Mouse (Mus musculus): ENCODE data around the gene Dlg2.

DNA sequence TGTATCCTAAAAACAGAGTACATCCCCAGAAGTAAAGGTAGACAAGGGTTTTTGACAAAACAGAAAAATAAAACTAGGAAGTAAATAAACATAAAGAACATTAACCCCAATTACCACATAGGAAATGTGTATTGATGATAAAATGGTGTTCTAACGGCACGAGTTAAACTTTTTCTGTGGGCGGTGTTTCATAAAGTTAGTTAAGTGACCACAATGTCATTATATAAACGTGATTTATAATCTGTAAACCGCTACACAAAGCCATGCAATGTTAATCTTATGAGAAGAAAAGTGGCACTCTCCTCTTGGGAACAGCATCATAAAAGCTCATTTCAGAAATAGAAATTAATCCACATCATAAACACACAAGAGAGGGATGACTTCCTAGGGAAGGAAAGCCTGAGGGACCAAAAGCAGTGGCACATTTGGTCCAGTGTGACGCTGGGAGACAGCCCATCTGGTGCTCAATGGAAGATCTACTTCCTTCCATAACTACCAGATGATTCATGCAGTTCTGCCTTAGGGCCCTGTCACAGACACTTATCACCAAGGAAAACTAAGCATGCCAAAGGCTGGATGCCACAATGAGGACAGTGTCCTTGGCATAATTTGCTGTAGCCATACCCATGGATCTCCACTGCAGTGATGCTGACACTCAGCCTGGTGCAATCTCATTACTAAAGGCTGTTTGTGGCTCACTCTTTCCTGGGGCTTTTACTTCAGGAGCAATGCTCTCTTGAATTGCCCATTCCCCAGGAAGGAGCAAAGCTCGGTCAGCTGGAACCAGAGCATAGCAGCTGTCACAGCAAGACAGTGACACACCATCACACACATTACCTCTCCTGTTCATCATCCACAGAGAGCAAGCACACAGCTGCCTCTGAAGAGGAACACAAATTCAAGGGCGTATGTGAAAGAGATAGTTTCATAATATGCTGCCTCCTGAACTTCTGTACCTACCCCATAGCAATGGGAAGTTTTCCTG lies 1963.3 kb downstream of the Dlg2 start:
- TF ChIP-seq CTCF (conservative IDR thresholded peaks at IDR 0.05; ENCODE audit: low read length), result no peak
- TF ChIP-seq POU5F1 (IDR thresholded peaks at IDR 0.05; ENCODE audit: borderline replicate concordance, low read length), result no peak
